13 mouse cellular contexts compared by ENCODE assay signal in the genomic region with DNA sequence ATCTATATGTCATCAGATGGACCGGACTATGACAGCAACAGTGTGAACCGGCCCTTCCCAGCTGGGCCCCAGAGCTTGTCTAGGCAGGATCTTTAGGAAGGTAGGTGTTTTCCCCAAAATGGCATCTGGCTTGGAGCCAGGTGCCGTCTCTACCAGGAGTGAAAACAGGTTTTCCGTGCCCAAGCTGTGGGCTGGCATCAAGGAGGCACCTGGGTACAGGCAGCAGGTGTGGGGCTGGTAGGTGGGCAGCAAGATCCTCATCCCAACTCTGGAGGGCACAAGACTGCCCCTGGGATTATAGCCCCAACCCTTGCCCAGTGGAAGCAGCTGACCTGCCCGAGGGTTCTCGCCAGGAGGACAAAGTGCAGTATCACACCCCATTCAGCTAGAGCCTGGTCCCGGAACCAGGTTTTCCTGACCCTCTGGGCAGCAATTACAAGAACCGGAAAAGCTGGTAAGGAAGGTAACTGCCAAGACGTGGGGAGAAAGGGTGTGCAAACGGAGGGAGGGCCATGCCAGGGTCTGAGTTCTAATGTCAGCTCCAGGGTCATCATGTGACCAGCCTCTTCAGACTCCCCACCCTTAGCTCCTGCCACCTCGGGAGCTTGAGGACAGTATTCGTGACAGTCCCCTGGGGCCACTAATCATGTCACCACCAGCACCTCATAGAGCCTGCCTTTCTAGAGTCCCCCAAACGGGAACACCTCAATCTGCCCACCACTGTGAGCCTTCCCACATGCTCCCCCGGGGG. TPM values are rescaled to one million over a fixed set of nuclear protein-coding genes. Genes with fewer than 3 reads are reported as not detected.
DNase-seq lines count a peak whose midpoint lies in the region; ATAC-seq and TF ChIP-seq lines count a peak whose summit lies in the region.
"Had no signal": no experiment of that assay in that cellular context is flagged by ENCODE, and none has a peak within 500 bp of the region (broad histone marks: within the 10 kb centered on the region; RNA-seq: fewer than 3 reads in every experiment).

No protein-coding gene starts in this region.

- WGBS in forebrain, embryonic 10.5 days: 85% methylated on average over 14 of the region's 14 CpGs
- WGBS in forebrain, embryonic 16.5 days: 82% methylated on average over 14 of the region's 14 CpGs
- WGBS in liver, adult 2 months: 59% methylated on average over 14 of the region's 14 CpGs

- H3K79me2 ChIP-seq in liver, adult 2 months (ENCODE audit: control insufficient read depth, insufficient read depth, low read length): no peaks in the 10 kb centered on the region

- H3K4me2 ChIP-seq in forebrain, embryonic 16.5 days (ENCODE audit: low read length): no peak overlapping the region
- H3K4me2 ChIP-seq: hindbrain, embryonic 15.5 days had no signal

- no peaks in the 10 kb centered on the region for H3K9me3 ChIP-seq in forebrain, embryonic 10.5 days
- H3K9me3 ChIP-seq in forebrain, embryonic 16.5 days (ENCODE audit: control insufficient read depth, low read length): no peaks in the 10 kb centered on the region
- H3K9me3 ChIP-seq: hindbrain, embryonic 15.5 days had no signal

- H3K27me3 ChIP-seq in forebrain, embryonic 10.5 days (ENCODE audit: poor library complexity, severe bottlenecking): peaks cover 32% of the 10 kb centered on the region
- H3K27me3 ChIP-seq in forebrain, embryonic 16.5 days (replicated peaks; ENCODE audit: control insufficient read depth, insufficient read depth, low read length): no peaks in the 10 kb centered on the region
- H3K27me3 ChIP-seq in liver, adult 2 months (ENCODE audit: control insufficient read depth, insufficient read depth, low read length): no peaks in the 10 kb centered on the region
- H3K27me3 ChIP-seq: hindbrain, embryonic 15.5 days; Patski had no signal

- DNase-seq in forebrain, embryonic 10.5 days (ENCODE audit: extremely low spot score, low spot score): no peak
- DNase-seq in spleen, postnatal 10 days (ENCODE audit: low spot score in 2 of 2): peak; percentile 52 to 73
- DNase-seq in spleen, adult 12 weeks (ENCODE audit: low spot score): no peak
- peak; percentile 66 for DNase-seq in liver, adult 2 months (ENCODE audit: extremely low read depth, low read depth, low spot score)
- DNase-seq in urinary bladder, postnatal 36 days (ENCODE audit: low spot score in 2 of 2): peak; percentile 65
- DNase-seq in layer of hippocampus, adult 8-10 months (ENCODE audit: low spot score in 2 of 2): no peak
- DNase-seq: embryo, embryonic 11 days; left cerebral cortex, postnatal 4 days; midbrain, embryonic 14.5 days had no signal

- ATAC-seq in forebrain, embryonic 16.5 days: no peak
- no peak for ATAC-seq in cerebellum, adult (ENCODE audit: insufficient number of reproducible peaks, low FRiP score, low TSS enrichment)
- ATAC-seq: Patski had no signal

- no peaks in the 10 kb centered on the region for H3K36me3 ChIP-seq in forebrain, embryonic 10.5 days (replicated peaks)
- H3K36me3 ChIP-seq in forebrain, embryonic 16.5 days (ENCODE audit: control insufficient read depth, insufficient read depth): no peaks in the 10 kb centered on the region
- H3K36me3 ChIP-seq in liver, adult 2 months (ENCODE audit: control insufficient read depth, insufficient read depth, low read length): no peaks in the 10 kb centered on the region
- H3K36me3 ChIP-seq: hindbrain, embryonic 15.5 days had no signal

- peaks cover 39% of the 10 kb centered on the region for H3K4me1 ChIP-seq in forebrain, embryonic 10.5 days
- peaks cover 14% of the 10 kb centered on the region for H3K4me1 ChIP-seq in forebrain, embryonic 16.5 days (replicated peaks; ENCODE audit: control insufficient read depth, insufficient read depth, low read length)
- peaks cover 5% of the 10 kb centered on the region; the same call in 1 of the 2 replicates for H3K4me1 ChIP-seq in liver, adult 2 months (ENCODE audit: control insufficient read depth, insufficient read depth, low read length)

- TF ChIP-seq POLR2A in liver, adult 2 months (IDR thresholded peaks at IDR 0.05; ENCODE audit: extremely low read depth, insufficient read depth, low read length): no peak

- peak overlapping the region; percentile 80 for H3K27ac ChIP-seq in forebrain, embryonic 10.5 days
- H3K27ac ChIP-seq in forebrain, embryonic 16.5 days (ENCODE audit: low read length): no peak overlapping the region
- H3K27ac ChIP-seq in liver, adult 2 months (replicated peaks; ENCODE audit: insufficient read depth, low read depth, low read length): no peak overlapping the region
- H3K27ac ChIP-seq: hindbrain, embryonic 15.5 days had no signal

- TF ChIP-seq CTCF in liver, adult 2 months (IDR thresholded peaks at IDR 0.05; ENCODE audit: low read depth, low read length): no peak

- H3K9ac ChIP-seq in forebrain, embryonic 16.5 days (replicated peaks; ENCODE audit: low read depth, low read length): no peak overlapping the region
- H3K9ac ChIP-seq in liver, adult 2 months (ENCODE audit: low read depth, low read length): no peak overlapping the region
- H3K9ac ChIP-seq: hindbrain, embryonic 15.5 days had no signal

- H3K4me3 ChIP-seq in forebrain, embryonic 10.5 days: no peak overlapping the region
- H3K4me3 ChIP-seq in forebrain, embryonic 16.5 days (replicated peaks; ENCODE audit: low read length): no peak overlapping the region
- no peak overlapping the region for H3K4me3 ChIP-seq in liver, adult 2 months (ENCODE audit: insufficient read depth, low read depth, low read length)
- H3K4me3 ChIP-seq: hindbrain, embryonic 15.5 days had no signal

RNA-seq across cellular contexts. Expression of gene Micall2, which starts 1.9 kb away (rescaled TPM):
- polyA plus RNA-seq in forebrain, embryonic 10.5 days (2016; fragmentation: Nextera tagmentation; extraction: Ambion mirVana): 5.9 and 6.9 TPM in 2 replicates
- 3.8 and 5.7 TPM in 2 replicates for polyA plus RNA-seq in forebrain, embryonic 16.5 days (2015; fragmentation: Nextera tagmentation; extraction: Ambion mirVana)
- total RNA-seq in liver, adult 2 months (2014; rRNA removed): 1.1 and 1.3 TPM in 2 replicates
- 0.86 and 1.2 TPM in 2 replicates for polyA plus RNA-seq in liver, adult 2 months (2012; rRNA removed)
- total RNA-seq in layer of hippocampus, adult 8-10 months (2022): 1 to 10 TPM; 2.0 to 4.5 (median 2.8) TPM

RNA-seq across cellular contexts. Expression of gene Ints1, which starts 37.5 kb away (rescaled TPM):
- 41.0 and 43.2 TPM in 2 replicates for polyA plus RNA-seq in forebrain, embryonic 10.5 days (2016; fragmentation: Nextera tagmentation; extraction: Ambion mirVana)
- polyA plus RNA-seq in forebrain, embryonic 16.5 days (2015; fragmentation: Nextera tagmentation; extraction: Ambion mirVana): 26.7 and 32.3 TPM in 2 replicates
- 10.0 and 14.2 TPM in 2 replicates for total RNA-seq in liver, adult 2 months (2014; rRNA removed)
- 23.1 and 25.2 TPM in 2 replicates for polyA plus RNA-seq in liver, adult 2 months (2012; rRNA removed)
- total RNA-seq in layer of hippocampus, adult 8-10 months (2022): 100 to 1,000 TPM in 1 of 4 experiments, 10 to 100 TPM in 3; 80.3 to 100 (median 97.2) TPM

RNA-seq across cellular contexts. Expression of gene Mafk, which starts 53.3 kb away (rescaled TPM):
- 9.8 and 10.1 TPM in 2 replicates for polyA plus RNA-seq in forebrain, embryonic 10.5 days (2016; fragmentation: Nextera tagmentation; extraction: Ambion mirVana)
- polyA plus RNA-seq in forebrain, embryonic 16.5 days (2015; fragmentation: Nextera tagmentation; extraction: Ambion mirVana): 22.6 and 23.1 TPM in 2 replicates
- total RNA-seq in liver, adult 2 months (2014; rRNA removed): 11.5 and 12.5 TPM in 2 replicates
- 6.3 and 7.0 TPM in 2 replicates for polyA plus RNA-seq in liver, adult 2 months (2012; rRNA removed)
- total RNA-seq in layer of hippocampus, adult 8-10 months (2022): 10 to 100 TPM in 2 of 4 experiments, 1 to 10 TPM in 2; 9.2 to 16.4 (median 10.5) TPM

Comparison
In these comparisons a context has a peak if more than half of its experiments do, and no peak if none do; other contexts are left out.
1. DNase-seq: peak in spleen, postnatal 10 days (2 of 2), liver, adult 2 months (single experiment) and urinary bladder, postnatal 36 days (2 of 2); none in forebrain, embryonic 10.5 days (single experiment), spleen, adult 12 weeks (single experiment) and layer of hippocampus, adult 8-10 months (0 of 2).